Mouse (Mus musculus) neural tube, embryonic 14.5 days (tissue): ENCODE results near the gene 5330417C22Rik. TPM values are rescaled to one million over a fixed set of nuclear protein-coding genes. Genes with fewer than 3 reads are reported as not detected.
"Not testable (repeated sequence)": the region's sequence is repeated elsewhere in the genome, so short reads cannot be mapped to it uniquely, and the experiment has no call there.

Experiments used
- ATAC-seq: fragments of 200-750 bp; cut with Nextera tagmentation; 2 replicates; pipeline ENCODE4 v1.8.0; 2017; ENCODE audit warnings: low read depth, mild to moderate bottlenecking, moderate TSS enrichment, moderate library complexity
- H3K27ac ChIP-seq: fragments of 300-500 bp; sonication (generic); 2 replicates; pipeline ENCODE4 v1.5.1; 2014; ENCODE audit warnings: low read depth, mild to moderate bottlenecking, control low read depth, low read length, moderate library complexity, mixed read lengths
- H3K27me3 ChIP-seq: fragments of 300-500 bp; sonication (generic); 2 replicates; pipeline ENCODE4 v1.6.1; 2014; ENCODE audit warnings: low read length; ENCODE audit not compliant: control insufficient read depth, insufficient read depth
- H3K36me3 ChIP-seq: fragments of 300-500 bp; sonication (generic); 2 replicates; pipeline ENCODE4 v1.6.1; 2014; ENCODE audit warnings: low read length, mixed read lengths; ENCODE audit not compliant: control insufficient read depth, insufficient read depth
- H3K4me1 ChIP-seq: fragments of 300-500 bp; sonication (generic); 2 replicates; pipeline ENCODE4 v1.6.1; 2014; ENCODE audit warnings: low read length; ENCODE audit not compliant: control insufficient read depth, insufficient read depth
- H3K4me2 ChIP-seq: fragments of 300-500 bp; sonication (generic); 2 replicates; pipeline ENCODE4 v1.6.1; 2014; ENCODE audit warnings: mild to moderate bottlenecking, low read depth, low read length, control low read depth
- H3K4me3 ChIP-seq: fragments of 300-500 bp; sonication (generic); 2 replicates; pipeline ENCODE4 v1.5.1; 2014; ENCODE audit warnings: low read depth, low read length, control low read depth, mixed read lengths
- H3K9ac ChIP-seq: fragments of 300-500 bp; sonication (generic); replicated peaks from 2 replicates; pipeline ENCODE4 v1.6.1; 2014; ENCODE audit warnings: low read depth, mild to moderate bottlenecking, control low read depth, low read length, mixed read lengths
- H3K9me3 ChIP-seq: fragments of 300-500 bp; sonication (generic); 2 replicates; pipeline ENCODE4 v1.6.1; 2016; ENCODE audit warnings: low read length; ENCODE audit not compliant: control insufficient read depth
- WGBS: fragments of 180-500 bp; shearing (Covaris S2); extraction: QIAGEN DNeasy Blood & Tissue Kit; methylation state at CpG from one replicate; pipeline ENCODE4 v1.1.7; 2014; 5-methylcytosine and 5-hydroxymethylcytosine counted together
- polyA plus RNA-seq: library from polyadenylated mRNA; unstranded; fragments of >200 nt; fragmentation: Nextera tagmentation; extraction: Ambion mirVana; gene quantifications from 2 replicates; pipeline ENCODE4 v1.2.1, GENCODE M21; 2014

The 5330417C22Rik gene
- 13.9 and 22.1 TPM in 2 replicates for polyA plus RNA-seq

DNA sequence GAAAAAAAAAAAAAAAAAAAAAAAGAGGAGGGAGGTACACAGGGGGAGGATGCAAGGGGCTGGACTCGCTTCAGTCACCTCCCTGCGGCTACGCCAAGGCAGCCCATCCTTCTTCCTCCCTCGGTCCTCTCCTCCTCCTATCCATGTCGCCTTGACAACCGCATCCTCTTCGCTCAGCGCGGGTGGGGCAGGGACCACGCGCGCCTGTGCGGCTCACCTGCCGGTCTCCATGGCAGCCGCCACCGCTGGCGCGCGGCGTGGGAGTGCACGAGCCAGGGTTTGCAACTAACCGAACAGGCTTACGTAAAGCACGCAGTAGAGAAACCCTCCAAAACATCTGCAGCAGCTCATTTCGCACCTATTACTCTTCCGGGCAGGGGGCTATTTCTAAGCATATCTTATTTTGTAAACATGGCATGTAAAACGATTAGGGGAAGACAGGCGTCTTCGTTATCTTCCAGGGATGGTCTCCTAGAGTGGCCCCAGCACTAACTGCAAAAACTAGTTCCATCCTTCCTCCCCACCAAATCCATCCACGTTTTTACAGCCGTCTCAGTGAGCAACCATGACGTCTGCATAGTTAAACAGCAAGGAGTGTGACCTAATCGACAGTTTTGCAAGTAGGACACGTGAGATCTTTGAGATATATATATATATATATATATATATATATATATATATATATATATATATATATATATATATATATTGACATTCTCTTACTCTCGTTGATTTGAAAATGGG lies at the start of gene 5330417C22Rik:
5330417C22Rik (minus strand) TSS at position 20 of the 744 bp plus-strand sequence.
- no peaks in the 10 kb centered on the region for H3K4me1 ChIP-seq
- H3K9me3 ChIP-seq = no peaks in the 10 kb centered on the region
- peak within 1 kb of the TSS; percentile 69 for H3K4me2 ChIP-seq
- H3K9ac ChIP-seq = peak within 1 kb of the TSS; percentile 53
- WGBS = under 1% methylated on average over 35 of the region's 35 CpGs
- H3K36me3 ChIP-seq = no peaks in the 10 kb centered on the region
- H3K27me3 ChIP-seq = no peaks in the 10 kb centered on the region
- ATAC-seq = peak; percentile 96
- H3K27ac ChIP-seq = peak within 1 kb of the TSS; percentile 70
- peak within 1 kb of the TSS; percentile 37 for H3K4me3 ChIP-seq

DNA sequence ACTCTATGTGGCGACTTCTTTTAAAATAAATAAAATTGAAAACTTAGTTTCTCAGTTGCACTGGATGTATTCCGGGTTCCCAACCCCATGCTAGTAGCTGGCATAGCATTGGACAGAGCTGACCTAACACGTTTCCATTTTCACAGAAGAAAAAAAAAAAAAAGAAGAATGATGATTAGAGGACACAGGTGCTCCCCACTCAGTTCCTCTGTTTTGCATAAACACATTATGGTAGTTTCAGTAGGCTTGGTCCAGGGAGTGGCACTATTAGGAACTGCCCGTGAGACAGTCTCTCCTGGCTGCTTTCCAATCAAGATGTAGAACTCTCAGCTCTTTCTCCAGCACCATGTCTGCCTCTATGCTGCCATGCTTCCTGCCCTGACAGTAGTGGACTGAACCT lies 48.2 kb upstream of the 5330417C22Rik start:
- H3K9ac ChIP-seq = no peak overlapping the region
- H3K27me3 ChIP-seq = no peaks in the 10 kb centered on the region
- H3K36me3 ChIP-seq = no peaks in the 10 kb centered on the region
- no peak overlapping the region for H3K4me2 ChIP-seq
- H3K4me3 ChIP-seq = no peak overlapping the region
- WGBS = 80% methylated on average over 4 of the region's 4 CpGs
- H3K9me3 ChIP-seq = no peaks in the 10 kb centered on the region
- no peak for ATAC-seq
- no peak overlapping the region for H3K27ac ChIP-seq
- no peaks in the 10 kb centered on the region for H3K4me1 ChIP-seq

DNA sequence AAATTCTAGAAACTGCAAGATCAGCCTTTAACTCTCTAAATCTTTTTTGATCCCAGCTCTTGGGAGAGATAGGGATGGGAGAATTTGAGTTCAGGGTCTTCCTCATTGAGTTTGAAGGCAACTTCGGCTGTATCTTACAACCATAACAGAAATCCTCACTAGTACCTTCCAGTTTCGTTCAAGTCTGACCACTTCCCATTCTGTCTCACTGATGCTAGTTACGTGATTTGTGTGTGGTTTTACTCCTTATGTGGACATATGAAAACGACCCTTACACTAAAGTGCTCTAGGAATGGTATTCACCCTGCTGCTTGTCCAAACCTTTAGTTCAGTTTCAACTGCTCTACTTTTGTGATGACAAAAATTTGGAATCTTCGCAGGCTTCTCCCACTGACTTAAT lies 37.7 kb upstream of the 5330417C22Rik start:
- H3K4me2 ChIP-seq = no peak overlapping the region
- no peak overlapping the region for H3K27ac ChIP-seq
- no peaks in the 10 kb centered on the region for H3K9me3 ChIP-seq
- H3K4me1 ChIP-seq = peaks cover 16% of the 10 kb centered on the region
- H3K36me3 ChIP-seq = no peaks in the 10 kb centered on the region
- H3K9ac ChIP-seq = no peak overlapping the region
- WGBS = 92% methylated on average over 5 of the region's 5 CpGs
- no peak for ATAC-seq
- H3K27me3 ChIP-seq = no peaks in the 10 kb centered on the region
- H3K4me3 ChIP-seq = no peak overlapping the region

DNA sequence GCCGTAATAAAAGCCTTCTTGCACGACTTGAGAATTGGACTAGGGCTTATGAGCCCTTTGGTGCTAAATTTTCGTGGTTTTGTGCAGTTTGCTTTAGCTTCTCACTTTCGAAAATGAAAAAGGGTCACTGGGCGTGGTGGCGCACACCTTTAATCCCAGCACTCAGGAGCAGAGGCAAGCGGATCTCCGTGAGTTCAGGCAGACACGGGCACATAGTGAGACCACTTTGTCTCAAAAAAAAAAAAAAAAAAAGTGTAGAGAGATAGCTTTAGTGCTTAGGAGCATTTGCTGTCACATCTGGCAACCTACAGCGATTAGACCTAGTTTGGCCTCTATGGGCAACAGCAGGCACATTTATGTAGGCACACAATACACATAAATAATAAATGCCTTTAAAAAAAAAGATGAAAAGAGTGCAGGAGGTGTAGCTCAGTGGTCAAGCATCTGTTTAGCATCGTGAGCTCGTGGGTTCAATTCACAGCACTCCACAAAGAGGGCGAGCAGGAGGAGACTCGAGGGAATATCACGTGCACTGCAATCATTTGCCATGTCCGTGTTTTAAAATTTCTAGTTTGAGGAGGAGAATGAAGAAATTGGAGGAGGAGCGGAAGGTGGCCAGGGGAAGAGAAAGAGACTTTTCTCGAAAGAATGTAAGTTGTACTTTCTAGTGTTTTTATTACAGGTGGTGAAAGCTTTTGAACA lies 36.1 kb upstream of the 5330417C22Rik start:
- Histone ChIP-seq H3K4me3 (peak overlapping the region; percentile 58), H3K27me3 (no peaks in the 10 kb centered on the region), H3K4me1 (peaks cover 16% of the 10 kb centered on the region), H3K36me3 (no peaks in the 10 kb centered on the region), H3K27ac (no peak overlapping the region), H3K9me3 (no peaks in the 10 kb centered on the region), H3K4me2 (peak overlapping the region; percentile 67), H3K9ac (peak overlapping the region; percentile 72)
- ATAC-seq = no peak
- WGBS = 36% methylated on average over 18 of the region's 18 CpGs

DNA sequence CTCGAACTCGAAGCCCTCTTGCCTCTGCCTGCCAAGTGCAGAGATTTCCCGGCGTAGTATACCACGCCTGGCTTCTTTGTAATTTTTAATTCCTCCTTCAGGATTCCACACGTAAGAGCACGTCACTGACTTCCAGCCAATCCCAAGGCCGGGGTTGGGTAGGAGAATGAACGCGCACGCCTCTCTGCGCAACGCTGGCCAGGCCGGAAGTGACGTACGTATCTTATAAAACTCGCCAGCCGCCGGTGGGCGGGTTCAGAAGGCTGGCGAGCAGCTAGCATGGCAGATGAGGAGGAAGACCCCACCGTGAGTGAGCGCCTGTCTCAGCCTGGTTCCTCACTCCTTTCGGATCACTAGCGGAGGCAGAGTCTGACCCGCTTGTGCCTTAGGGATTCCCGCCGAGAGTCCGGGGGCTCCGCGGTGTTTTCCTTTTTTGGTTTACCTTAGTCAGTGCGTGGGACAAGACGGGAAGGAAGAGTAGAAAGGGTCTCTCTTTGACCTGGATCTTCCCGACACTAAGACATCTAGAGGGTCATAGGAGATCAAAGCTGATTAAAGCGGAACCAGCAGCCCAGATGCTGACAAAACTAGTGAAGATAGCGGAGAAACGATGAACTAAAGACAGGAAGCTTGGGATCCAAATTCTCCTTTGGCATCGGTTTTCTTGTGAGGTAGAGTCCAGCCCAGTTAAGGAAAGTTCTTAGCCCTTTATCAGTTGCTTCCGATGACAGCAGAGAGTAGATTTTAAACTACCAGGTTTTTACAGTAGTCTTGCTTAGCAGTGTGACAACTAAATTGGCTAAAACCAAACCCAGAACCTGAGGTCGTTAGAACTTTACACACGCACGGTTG lies 35.3 kb upstream of the 5330417C22Rik start, which contains the start of gene Taf13:
Taf13 (plus strand) TSS at position 256 of the 852 bp plus-strand sequence.
- H3K4me1 ChIP-seq = peaks cover 16% of the 10 kb centered on the region
- under 1% methylated on average over 42 of the region's 42 CpGs for WGBS
- H3K27me3 ChIP-seq = no peaks in the 10 kb centered on the region
- H3K9ac ChIP-seq = peak within 1 kb of the TSS; percentile 72
- peak within 1 kb of the TSS; percentile 58 for H3K4me3 ChIP-seq
- H3K9me3 ChIP-seq = no peaks in the 10 kb centered on the region
- H3K27ac ChIP-seq = peak within 1 kb of the TSS; percentile 66
- peak within 1 kb of the TSS; percentile 67 for H3K4me2 ChIP-seq
- H3K36me3 ChIP-seq = no peaks in the 10 kb centered on the region
- ATAC-seq = peak; percentile 98

DNA sequence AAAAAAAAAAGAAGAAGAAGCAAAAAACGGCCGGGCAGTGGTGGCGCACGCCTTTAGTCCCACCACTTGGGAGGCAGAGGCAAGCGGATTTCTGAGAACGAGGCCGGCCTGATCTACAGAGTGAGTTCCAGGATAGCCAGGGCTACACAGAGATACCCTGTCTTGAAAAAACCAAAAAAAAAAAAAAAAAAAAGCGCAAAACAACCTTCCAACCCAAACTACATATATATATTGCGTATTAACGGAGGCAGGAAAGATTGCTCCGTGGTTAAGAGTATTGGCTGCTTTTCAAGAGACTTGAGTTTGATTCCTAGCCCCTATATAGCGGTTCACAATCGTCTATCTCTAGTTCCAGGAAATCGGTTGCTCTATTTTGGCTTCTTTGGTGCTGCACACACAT lies 34.5 kb upstream of the 5330417C22Rik start:
- Histone ChIP-seq H3K4me3 (0 out of 2 replicates have a peak overlapping the region, but pooled peaks have one; percentile 58), H3K9ac (no peak overlapping the region), H3K4me1 (peaks cover 16% of the 10 kb centered on the region), H3K4me2 (peak overlapping the region; percentile 67; the same call in 1 of the 2 replicates), H3K9me3 (no peaks in the 10 kb centered on the region), H3K27ac (peak overlapping the region; percentile 65; the same call in 1 of the 2 replicates), H3K36me3 (no peaks in the 10 kb centered on the region), H3K27me3 (no peaks in the 10 kb centered on the region)
- whole genome bisulfite sequencing = 88% methylated on average over 14 of the region's 14 CpGs
- no peak for ATAC-seq

DNA sequence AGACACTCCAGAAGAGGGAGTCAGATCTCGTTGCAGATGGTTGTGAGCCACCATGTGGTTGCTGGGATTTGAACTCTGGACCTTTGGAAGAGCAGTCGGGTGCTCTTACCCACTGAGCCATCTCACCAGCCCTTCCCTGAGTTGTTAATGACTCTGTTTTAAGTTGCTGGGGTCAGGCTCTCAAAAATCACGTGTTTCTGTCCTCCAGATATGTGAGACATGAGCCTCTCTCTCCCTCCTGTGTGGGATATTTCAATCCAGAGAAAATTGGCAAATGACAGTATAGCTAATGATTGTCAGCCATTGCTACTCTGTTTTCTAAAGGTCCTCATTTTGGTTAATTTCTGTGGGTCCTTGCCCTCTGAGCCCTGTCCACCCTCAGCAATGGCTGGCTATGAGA lies 33.3 kb upstream of the 5330417C22Rik start:
- not testable (repeated sequence) for H3K9ac ChIP-seq, H3K27ac ChIP-seq, H3K4me2 ChIP-seq, H3K36me3 ChIP-seq, H3K4me3 ChIP-seq, H3K27me3 ChIP-seq, H3K9me3 ChIP-seq, ATAC-seq
- peaks cover 16% of the 10 kb centered on the region for H3K4me1 ChIP-seq
- 71% methylated on average over 2 of the region's 3 CpGs for WGBS

DNA sequence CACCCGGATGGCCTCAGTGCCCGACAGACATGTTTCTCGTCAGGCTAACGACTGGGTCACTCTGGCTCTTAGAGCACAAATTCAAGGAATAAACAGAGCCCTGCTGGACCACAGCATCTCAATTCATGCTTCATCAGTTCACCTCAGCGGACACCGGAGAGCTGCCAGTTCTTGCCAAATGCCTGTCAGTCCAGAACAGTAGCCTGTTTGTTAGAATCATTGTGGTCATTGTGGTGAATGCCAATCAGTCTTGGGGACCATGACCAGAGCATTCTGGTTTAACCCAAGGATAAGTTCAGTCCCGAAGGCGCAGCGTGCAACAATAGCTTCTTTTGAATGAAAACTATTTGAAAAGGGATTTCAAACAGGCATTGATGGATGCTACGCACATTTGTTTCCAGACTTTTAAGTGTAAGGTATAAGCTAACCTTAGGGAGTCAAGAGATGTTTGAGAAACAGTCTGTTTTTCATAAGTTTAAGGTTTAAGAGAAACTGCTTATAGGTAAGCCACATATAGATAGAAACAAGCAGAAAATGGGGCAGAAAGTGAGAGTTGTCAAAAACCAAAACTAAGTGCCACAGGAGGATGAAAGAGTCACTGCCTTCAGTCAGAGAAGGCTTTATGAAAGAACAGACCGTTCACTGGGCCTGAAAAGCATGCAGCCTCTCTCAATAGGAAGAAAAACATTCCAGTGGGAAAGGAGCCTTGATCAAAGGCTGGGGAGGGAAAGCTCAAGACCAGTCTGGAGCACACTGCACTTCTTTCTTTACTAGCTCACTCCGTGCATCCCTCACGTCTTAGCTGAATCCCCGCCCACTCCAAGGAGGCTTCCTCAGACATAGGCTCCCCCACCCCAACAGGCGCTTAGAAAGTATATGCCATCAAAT lies 31.9 kb upstream of the 5330417C22Rik start:
- ATAC-seq = no peak
- 12% methylated on average over 15 of the region's 15 CpGs for WGBS

More for the DNA sequence above, 31.9 kb upstream of the 5330417C22Rik start:
- H3K27me3 ChIP-seq = no peaks in the 10 kb centered on the region
- no peaks in the 10 kb centered on the region for H3K36me3 ChIP-seq
- H3K9me3 ChIP-seq = no peaks in the 10 kb centered on the region
- H3K4me2 ChIP-seq = no peak overlapping the region
- H3K9ac ChIP-seq = no peak overlapping the region
- peaks cover 10% of the 10 kb centered on the region for H3K4me1 ChIP-seq
- H3K27ac ChIP-seq = 0 out of 2 replicates have a peak overlapping the region, but pooled peaks have one; percentile 35
- no peak overlapping the region for H3K4me3 ChIP-seq
